Mouse (Mus musculus): ENCODE results near the gene Egfl6. TPM values are rescaled to one million over a fixed set of nuclear protein-coding genes. Genes with fewer than 3 reads are reported as not detected.
"Not testable (repeated sequence)": the region's sequence is repeated elsewhere in the genome, so short reads cannot be mapped to it uniquely, and the experiment has no call there.

The Egfl6 gene
- polyA plus RNA-seq, 1 experiment = 2.9 TPM

DNA sequence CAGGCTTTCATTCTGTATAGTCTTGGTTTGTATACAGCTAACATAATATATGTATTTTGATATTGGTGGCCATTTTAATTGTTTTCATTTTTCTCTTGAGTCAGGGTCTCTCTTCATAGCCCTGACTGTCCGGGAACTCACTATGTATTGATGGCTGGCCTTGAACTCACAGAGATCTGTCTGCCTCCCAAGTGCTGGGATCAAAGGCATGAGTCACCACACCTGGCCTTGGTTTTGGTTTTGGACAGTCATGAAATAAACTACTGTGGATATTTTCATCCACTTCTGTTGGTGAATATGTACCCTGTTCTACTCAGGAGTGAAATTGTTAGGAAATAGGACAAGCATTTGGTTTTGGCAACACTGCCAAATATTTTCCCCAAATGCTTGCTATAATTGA, 68.9 kb downstream of the Egfl6 start:
- no peak for DNase-seq (ENCODE audit: low read depth)

- no peak for DNase-seq (ENCODE audit: low read depth)
Observed at GRCm38 (mm10) chrX:166515923-166516322, 69.6 kb downstream of the Egfl6 start.

GRCm38 (mm10) chrX:166514035-166514434, 71.5 kb downstream of the Egfl6 start:
- not testable (repeated sequence) for DNase-seq (ENCODE audit: low read depth)

- no peak for DNase-seq (ENCODE audit: low read depth)
Observed at GRCm38 (mm10) chrX:166512071-166512470, 73.4 kb downstream of the Egfl6 start.

DNA sequence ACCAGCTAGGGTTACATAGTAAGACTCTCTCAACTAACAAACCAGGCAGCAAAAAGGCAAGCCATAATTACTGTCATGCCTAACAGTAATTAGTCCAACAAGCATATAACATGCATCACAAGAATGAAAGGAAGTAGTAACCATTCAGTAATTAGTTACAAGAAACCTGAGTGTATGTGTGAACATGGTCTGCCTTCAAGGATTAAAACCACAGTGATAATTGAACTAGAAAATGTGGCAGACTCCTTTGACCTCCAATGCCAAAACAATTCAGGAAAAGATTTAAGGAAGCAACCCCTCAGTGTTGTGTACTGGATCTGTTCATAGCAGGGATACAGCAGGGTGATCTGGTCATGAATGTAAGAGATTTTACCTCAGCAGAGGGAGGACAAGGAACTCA, 74.4 kb downstream of the Egfl6 start:
- no peak for DNase-seq (ENCODE audit: low read depth)

GRCm38 (mm10) chrX:166509761-166510738, 75.5 kb downstream of the Egfl6 start:
- no peak for DNase-seq (ENCODE audit: low read depth)

DNA sequence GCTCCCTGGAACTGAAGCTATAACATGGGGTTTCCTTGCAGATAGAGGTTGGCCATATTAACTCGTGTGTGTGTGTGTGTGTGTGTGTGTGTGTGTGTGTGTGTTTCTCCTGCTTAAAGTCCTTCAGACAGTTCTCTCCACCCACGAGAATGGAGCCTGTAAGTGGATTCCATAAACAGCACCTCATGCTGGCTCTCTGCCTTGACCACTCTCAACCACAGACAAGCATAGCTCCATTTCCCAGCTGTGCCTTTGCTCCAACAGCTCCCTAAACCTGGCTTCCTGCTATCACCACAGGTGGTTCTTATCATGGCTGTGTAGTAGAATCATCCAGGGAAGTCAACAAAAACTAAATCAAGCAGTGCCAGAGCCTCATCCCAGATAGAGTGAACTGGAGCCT, 81.1 kb downstream of the Egfl6 start:
- DNase-seq (ENCODE audit: low read depth) = no peak

GRCm38 (mm10) chrX:166499496-166500190, 85.9 kb downstream of the Egfl6 start:
- DNase-seq (ENCODE audit: low read depth) = no peak

- DNase-seq (ENCODE audit: low read depth) = no peak
Observed at GRCm38 (mm10) chrX:166497771-166498170, 87.7 kb downstream of the Egfl6 start.

DNA sequence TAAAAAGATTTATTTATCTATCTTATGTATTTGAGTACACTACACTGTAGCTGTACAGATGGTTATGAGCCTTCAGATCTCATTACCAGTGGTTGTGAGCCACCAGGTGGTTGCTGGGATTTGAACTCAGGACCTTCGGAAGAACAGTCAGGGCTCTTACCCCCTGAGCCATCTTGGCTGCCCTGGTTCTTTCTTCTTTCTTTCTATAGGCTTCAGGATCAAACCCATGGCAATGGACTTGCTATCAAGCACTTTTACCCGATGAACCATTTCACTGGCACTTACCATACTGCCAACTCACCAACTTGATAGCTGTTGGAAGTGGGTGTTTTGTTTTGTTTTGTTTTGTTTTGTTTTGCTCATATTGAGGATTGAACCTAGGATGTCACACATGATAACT, 90.5 kb downstream of the Egfl6 start:
- no peak for DNase-seq (ENCODE audit: low read depth)

- no peak for DNase-seq (ENCODE audit: low read depth)
Observed at GRCm38 (mm10) chrX:166479365-166479983, 106.0 kb downstream of the Egfl6 start, which contains the start of gene Rab9. Gene Rab9, minus strand, starts transcription at chrX:166479867.

- DNase-seq (ENCODE audit: low read depth) = peak; percentile 73
Observed at GRCm38 (mm10) chrX:166478631-166479364, 106.7 kb downstream of the Egfl6 start.

GRCm38 (mm10) chrX:166477393-166477792, 108.1 kb downstream of the Egfl6 start:
- no peak for DNase-seq (ENCODE audit: low read depth)

Other genes with a start within 250 kb of the Egfl6 start
- gene Trappc2, start 145.1 kb downstream of the Egfl6 start, polyA plus RNA-seq (2012; rRNA removed) = 5.3 and 6.3 TPM in 2 replicates
- 2.0 and 3.2 TPM in 2 replicates for gene Ofd1, start 145.0 kb downstream of the Egfl6 start, polyA plus RNA-seq (2012; rRNA removed)
- 10.2 and 11.2 TPM in 2 replicates for gene Rab9, start 105.9 kb downstream of the Egfl6 start, polyA plus RNA-seq (2012; rRNA removed)
- 1.5 and 2.4 TPM in 2 replicates for gene Tceanc, start 67.2 kb downstream of the Egfl6 start, polyA plus RNA-seq (2012; rRNA removed)